Mouse (Mus musculus): ENCODE measurements around the gene Cnot6l.

DNA sequence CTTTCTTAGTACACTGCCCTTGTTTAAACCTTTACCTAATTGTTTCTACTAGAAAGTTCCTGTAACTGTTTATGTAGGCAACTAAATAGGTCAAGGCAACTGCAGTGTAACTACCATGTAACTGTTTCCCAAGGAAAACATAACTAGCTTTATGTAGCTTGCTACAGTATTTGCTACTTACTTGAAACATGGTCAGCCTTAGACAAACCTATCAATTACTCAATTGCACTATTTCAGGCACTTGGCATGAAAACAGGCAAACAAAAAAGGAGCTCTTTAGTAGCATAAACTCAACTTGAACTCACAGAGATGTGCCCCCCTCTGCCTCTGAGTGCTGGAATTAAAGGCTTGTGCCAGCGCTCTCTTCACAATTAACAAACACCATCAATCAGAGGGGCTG is 37.1 kb downstream of the Cnot6l start:
- no peak for TF ChIP-seq CTCF (IDR thresholded peaks at IDR 0.05)
- TF ChIP-seq EP300 (IDR thresholded peaks at IDR 0.05), result no peak

All from lung, postnatal 0 days (tissue).